Mouse (Mus musculus) urinary bladder, adult 18-20 months (tissue): Measurements from ENCODE around the gene Rcbtb2.
A peak's percentile ranks its signal among the peaks of the same experiment; 100 is the strongest.

ENCODE experiments used
- DNase-seq, 2 experiments: peaks; one replicate each; pipeline ENCODE4 v3.0.0; 2022; ENCODE audit warnings: low spot score in 2 of 2, mixed read lengths in 2 of 2

Rcbtb2 gene

GRCm38 (mm10) chr14:73204016-73204415 lies 81.2 kb downstream of the Rcbtb2 start:
- DNase-seq = no peak

- no peak for DNase-seq
Observed at GRCm38 (mm10) chr14:73209262-73209661, 86.4 kb downstream of the Rcbtb2 start.

- DNase-seq = no peak
Observed at GRCm38 (mm10) chr14:73210196-73210595, 87.4 kb downstream of the Rcbtb2 start.

- DNase-seq = no peak
Observed at GRCm38 (mm10) chr14:73211477-73211876, 88.6 kb downstream of the Rcbtb2 start.

DNA sequence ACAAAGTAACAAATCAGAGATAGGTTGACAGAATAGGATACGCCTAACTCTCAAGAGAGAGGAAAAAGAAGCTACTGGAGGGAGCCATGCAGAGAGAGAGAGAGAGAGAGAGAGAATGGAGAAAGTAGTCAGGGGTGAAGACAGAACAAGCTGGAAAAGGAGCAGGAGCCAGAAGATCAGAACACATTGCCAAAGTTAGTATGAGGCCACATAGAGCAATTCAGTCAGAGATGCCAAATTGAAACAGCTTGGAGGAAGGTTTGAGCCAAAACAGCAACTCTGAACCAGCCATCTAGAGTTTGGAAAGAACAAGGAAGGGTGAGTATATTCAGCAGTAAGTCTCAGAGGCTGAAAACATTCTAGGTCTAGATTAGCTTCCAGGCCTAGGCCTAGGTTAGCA lies 94.2 kb downstream of the Rcbtb2 start:
- no peak for DNase-seq

GRCm38 (mm10) chr14:73222316-73222970 lies 99.6 kb downstream of the Rcbtb2 start:
- DNase-seq = no peak

DNA sequence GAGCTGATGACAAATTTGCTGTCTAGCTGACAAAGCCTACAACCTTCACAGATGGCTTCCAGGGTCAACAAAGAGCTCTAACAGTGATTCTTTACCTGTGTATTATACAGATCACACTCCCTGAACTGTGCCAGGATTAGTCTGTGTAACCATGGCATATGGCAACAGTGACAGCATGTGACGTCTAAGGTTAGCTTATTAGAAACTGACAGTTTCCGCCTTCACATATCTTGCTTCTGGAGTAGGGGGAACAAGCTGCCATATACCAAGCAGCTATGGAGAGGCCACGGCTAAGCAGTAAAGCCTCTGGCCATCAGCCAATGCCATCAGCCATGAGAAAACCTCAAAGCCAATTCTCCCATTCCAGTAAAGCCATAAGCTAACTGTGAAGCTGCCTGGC lies 103.5 kb downstream of the Rcbtb2 start:
- DNase-seq = no peak

DNA sequence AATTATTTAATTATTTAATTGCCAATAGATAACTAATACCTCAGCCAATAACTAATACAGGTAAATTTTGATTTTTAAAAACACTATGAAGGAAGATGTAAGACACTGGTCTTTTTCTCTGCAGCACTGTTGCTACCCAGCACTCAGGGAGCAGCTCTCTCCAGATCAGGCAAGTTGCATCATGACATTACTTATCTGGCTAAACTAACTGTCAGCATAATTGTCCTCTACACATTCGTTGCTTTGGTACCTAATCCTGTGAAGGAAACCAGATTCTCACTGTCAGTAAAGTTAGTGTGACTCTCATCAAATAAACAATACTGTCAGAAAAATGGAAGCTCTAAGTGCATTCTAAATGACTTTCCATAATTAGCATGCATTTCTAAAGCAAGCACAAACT lies 104.0 kb downstream of the Rcbtb2 start:
- DNase-seq = no peak

GRCm38 (mm10) chr14:73231286-73231982 lies 108.6 kb downstream of the Rcbtb2 start:
- DNase-seq = no peak

GRCm38 (mm10) chr14:73234468-73235031 lies 111.7 kb downstream of the Rcbtb2 start:
- no peak for DNase-seq

DNA sequence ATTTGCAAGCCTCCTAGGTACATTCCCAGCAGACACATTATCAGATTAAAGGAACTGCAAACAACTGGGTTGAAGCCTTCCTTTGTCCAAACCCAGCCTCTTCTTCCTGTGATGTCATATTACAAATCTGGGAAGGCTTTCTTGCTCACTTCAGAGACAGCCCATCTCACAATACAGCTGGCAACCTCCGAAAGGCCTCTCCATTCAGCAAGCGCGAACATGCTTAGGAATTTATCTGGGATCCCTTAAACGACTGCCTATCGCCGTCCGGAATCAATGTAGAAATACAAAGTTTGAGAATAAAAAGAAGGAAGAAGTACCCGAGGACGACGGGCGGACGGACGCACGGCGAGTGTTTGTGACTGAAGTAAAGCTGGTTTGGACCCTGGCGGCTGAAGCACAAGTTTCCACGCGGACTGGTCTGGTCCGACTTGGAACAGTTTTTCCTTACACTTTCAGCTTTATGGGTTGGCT lies 115.0 kb downstream of the Rcbtb2 start, which contains the start of gene Lpar6:
Gene Lpar6, plus strand, starts transcription at position 48 of the 474 bp plus-strand sequence.
- DNase-seq = peak; percentile 43 to 58

- DNase-seq = peak in 1 of 2 experiments; percentile 31
Observed at GRCm38 (mm10) chr14:73238498-73239250, 115.8 kb downstream of the Rcbtb2 start.

DNA sequence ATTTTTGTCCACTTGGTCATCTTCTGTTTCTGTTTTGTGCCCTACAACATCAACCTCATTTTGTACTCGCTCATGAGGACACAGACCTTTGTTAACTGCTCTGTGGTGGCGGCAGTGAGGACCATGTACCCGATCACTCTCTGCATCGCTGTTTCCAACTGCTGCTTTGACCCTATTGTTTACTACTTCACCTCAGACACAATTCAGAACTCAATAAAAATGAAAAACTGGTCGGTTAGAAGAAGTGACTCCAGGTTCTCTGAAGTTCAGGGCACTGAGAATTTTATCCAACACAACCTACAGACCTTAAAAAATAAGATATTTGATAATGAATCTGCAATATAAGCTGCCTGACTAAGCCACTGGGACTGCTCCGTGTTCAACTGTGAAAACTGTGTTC lies 116.5 kb downstream of the Rcbtb2 start:
- DNase-seq = no peak

DNA sequence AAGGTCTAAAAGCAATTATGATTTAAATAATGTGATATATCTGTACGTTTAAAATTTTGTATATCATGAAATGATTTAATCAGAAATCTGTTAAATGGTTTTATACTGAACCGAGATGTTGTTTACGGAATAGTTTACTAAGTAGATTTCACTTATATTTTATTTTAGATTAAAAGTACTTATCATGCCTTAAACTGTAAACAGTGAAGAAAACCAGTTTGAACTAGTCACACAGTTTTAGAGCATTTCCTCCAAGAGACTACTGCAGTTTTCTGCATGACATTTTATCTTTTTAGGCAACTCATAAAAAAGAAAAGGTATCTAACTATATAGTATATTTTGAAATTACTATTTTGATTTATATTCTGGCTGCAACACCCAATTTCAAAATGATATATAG lies 117.0 kb downstream of the Rcbtb2 start:
- DNase-seq = no peak

GRCm38 (mm10) chr14:73244061-73244597 lies 121.3 kb downstream of the Rcbtb2 start:
- no peak for DNase-seq

- DNase-seq = no peak
Observed at GRCm38 (mm10) chr14:73250056-73250455, 127.2 kb downstream of the Rcbtb2 start.

- no peak for DNase-seq
Observed at GRCm38 (mm10) chr14:73252276-73252675, 129.4 kb downstream of the Rcbtb2 start.

DNA sequence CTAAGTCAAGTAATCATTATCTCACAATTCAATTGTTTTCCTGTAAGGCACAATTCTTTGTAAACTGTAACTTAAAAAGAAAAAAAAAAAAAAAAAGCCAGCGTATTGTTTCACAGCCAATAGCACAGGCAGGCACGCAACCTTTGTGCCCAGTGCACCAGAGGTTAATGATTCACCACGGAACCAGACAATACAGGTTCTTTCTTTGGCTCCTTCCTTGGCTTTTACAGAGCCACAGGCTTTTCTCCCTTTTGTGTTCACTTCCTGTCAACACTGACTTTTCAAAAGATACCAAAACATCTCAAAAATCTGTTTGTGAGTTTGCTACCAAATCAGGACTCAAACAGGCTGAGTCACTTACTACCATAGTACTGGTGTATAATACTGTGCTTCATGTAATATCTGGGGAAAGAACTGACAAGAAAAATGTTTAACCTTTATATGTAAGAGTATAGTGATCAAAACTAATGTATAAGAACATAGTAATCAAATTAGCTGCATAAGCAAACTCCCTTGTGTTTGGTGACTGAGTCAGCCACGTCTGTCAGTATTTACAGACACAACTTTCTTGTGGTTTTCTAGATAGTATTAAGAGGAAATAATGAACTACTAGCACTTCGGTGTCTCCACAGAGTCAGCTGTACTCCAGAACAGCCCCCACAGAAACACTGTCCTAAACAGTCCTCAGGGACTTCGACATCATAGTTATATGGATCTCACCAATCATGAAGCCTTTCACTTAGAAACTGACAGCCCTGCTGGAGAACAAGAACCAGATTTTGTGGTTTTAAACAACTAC lies 130.8 kb downstream of the Rcbtb2 start:
- DNase-seq = peak in 1 of 2 experiments; percentile 54

DNA sequence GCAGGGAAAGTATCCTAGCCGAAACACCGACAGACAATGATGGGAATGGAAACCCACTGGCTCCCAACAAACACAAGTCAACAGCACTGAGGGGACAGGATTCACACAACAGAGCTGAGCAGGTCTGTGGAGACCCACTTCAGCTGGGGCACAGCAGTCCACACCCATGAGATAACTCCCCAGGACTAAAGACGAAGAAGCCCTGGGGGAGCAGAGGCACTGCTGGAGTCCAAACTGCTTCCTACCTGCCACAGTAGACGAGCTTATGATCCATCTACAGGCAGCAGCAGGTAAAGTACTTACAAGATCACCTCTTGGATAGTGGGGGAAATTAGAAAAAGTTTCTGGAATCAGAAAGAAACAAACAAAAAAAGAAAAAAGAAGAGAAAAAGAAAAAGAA lies 131.6 kb downstream of the Rcbtb2 start:
- no peak for DNase-seq

- no peak for DNase-seq
Observed at GRCm38 (mm10) chr14:73255426-73255970, 132.7 kb downstream of the Rcbtb2 start.

DNA sequence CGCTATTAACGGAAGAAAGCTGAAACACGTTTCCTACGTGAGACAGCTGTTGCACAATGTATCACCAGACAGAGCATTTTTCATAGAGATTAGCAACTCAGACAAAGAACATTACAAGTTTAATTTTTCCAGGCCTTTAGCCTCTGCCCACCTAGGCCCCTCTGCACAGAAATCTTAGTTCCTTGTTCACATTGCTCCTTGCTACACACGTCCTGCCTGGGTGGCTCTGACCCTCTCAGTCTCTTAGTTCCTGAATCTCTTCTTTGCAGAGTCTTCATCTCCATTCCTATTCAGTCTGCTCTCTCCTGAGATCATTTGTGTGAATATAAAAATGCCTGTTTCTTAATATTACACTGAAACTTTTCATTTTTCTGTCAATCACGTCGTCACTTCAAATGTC lies 134.5 kb downstream of the Rcbtb2 start:
- DNase-seq = no peak
